Mouse (Mus musculus) myocyte (in vitro differentiated cells): ENCODE measurements around the gene Bud23.

Experiments
- E2F4 ChIP-seq: IDR thresholded peaks from one replicate; pipeline ENCODE4 v1.6.1; 2011; ENCODE audit warnings: mild to moderate bottlenecking, control low read depth, moderate library complexity; ENCODE audit not compliant: insufficient read depth
- MAX ChIP-seq: IDR thresholded peaks from one replicate; pipeline ENCODE4 v1.6.1; 2011; ENCODE audit warnings: low read depth, mild to moderate bottlenecking, control low read depth
- MYOD1 ChIP-seq, 3 experiments: IDR thresholded peaks; one replicate each; pipeline ENCODE4 v1.6.1; 2011; ENCODE audit warnings: control low read depth in 2 of 3, low read depth in 2 of 3, mild to moderate bottlenecking in 2 of 3, moderate library complexity in 1 of 3; ENCODE audit not compliant: insufficient read length in 2 of 3, control insufficient read depth in 1 of 3
- POLR2A ChIP-seq: IDR thresholded peaks from one replicate; pipeline ENCODE4 v1.6.1; 2011; ENCODE audit warnings: low read depth, mild to moderate bottlenecking, control low read depth, moderate library complexity; ENCODE audit not compliant: insufficient read length
- POLR2AphosphoS2 ChIP-seq: IDR thresholded peaks from one replicate; pipeline ENCODE4 v1.6.1; 2011; ENCODE audit warnings: low read depth, control low read depth; ENCODE audit not compliant: insufficient read length
- TCF12 ChIP-seq: IDR thresholded peaks from one replicate; pipeline ENCODE4 v1.6.1; 2011; ENCODE audit warnings: mild to moderate bottlenecking, control low read depth; ENCODE audit not compliant: poor library complexity, insufficient read depth, severe bottlenecking
- TCF3 ChIP-seq: IDR thresholded peaks from one replicate; pipeline ENCODE4 v1.6.1; 2011; ENCODE audit warnings: low read depth, control low read depth; ENCODE audit not compliant: insufficient read length
- USF1 ChIP-seq: IDR thresholded peaks from one replicate; pipeline ENCODE4 v1.6.1; 2011; ENCODE audit warnings: low read depth, mild to moderate bottlenecking, control low read depth, moderate library complexity

DNA sequence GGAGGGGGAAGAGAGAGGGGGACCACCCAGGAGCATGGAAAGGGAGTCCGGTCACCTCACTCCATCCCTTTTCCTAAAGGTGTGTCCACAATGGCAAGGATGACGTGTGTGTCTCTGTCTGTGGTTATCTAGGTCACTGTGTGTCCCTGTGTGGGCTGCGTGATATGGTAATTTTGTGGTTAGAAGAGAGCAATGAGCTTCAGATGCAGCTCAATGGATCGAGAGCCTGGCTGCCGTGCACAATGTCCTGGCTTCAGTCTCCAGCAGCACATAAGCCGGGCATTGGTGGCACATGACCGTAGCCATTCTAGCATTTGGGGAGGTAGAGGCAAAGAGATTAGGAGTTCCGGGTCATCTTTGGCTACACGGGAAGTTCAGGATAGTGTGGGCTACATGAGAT is 25.2 kb downstream of the Bud23 start:
- no peak for TF ChIP-seq TCF3
- no peak for TF ChIP-seq POLR2A
- no peak for TF ChIP-seq USF1
- TF ChIP-seq TCF12: no peak
- TF ChIP-seq POLR2AphosphoS2: no peak
- no peak for TF ChIP-seq MYOD1 (IDR thresholded peaks at IDR 0.05; ENCODE audit: control insufficient read depth in 1 of 3, insufficient read length in 2 of 3, low read depth in 2 of 3)
- TF ChIP-seq E2F4: no peak
- no peak for TF ChIP-seq MAX
